Mouse (Mus musculus): ENCODE measurements at regions not wholly inside any gene's neighbourhood (a gene's known extent, or its start where the extent isn't known, plus 50 kb on each side); places are given as distances from the start of the nearest gene placed in this dataset.

DNA sequence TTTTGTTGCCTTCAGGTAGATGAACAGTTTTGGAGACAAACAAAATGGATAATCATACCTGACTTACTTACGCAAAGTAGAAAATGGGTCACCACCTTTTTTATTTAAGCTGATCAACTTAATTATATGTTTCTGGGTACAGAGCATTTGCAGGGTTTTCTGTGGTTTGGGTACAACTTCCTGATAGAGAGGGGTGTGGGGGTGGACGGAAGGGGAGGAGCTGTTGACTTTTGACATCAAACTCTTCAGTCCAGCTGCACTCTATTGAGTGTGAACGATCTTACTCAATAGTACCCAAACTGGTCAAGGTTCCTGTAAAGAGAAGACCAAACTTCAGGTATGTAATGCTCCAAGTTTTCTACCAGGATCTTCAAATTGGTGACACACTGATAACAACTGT is 316.0 kb upstream of the Satb1 start:
- TF ChIP-seq UBTF (IDR thresholded peaks at IDR 0.05; ENCODE audit: borderline replicate concordance, insufficient read depth, low read depth, low read length) (no peak), ZMIZ1 (IDR thresholded peaks at IDR 0.05; ENCODE audit: low read depth, low read length) (no peak), MAZ (IDR thresholded peaks at IDR 0.05; ENCODE audit: low read depth, low read length) (no peak), ZNF384 (IDR thresholded peaks at IDR 0.05; ENCODE audit: low read depth, low read length) (no peak), ZKSCAN1 (IDR thresholded peaks at IDR 0.05; ENCODE audit: low read depth, low read length) (no peak), SMC3 (IDR thresholded peaks at IDR 0.05; ENCODE audit: low read depth, low read length) (no peak), MXI1 (IDR thresholded peaks at IDR 0.05; ENCODE audit: low read depth, low read length) (no peak), E2F4 (IDR thresholded peaks at IDR 0.05; ENCODE audit: borderline replicate concordance, low read depth, low read length) (no peak), POLR2AphosphoS5 (IDR thresholded peaks at IDR 0.05; ENCODE audit: borderline replicate concordance, low read depth, low read length) (no peak), MYC (IDR thresholded peaks at IDR 0.05; ENCODE audit: low read depth, low read length) (no peak), ETS1 (IDR thresholded peaks at IDR 0.05; ENCODE audit: low read depth, low read length) (no peak), ELF1 (IDR thresholded peaks at IDR 0.05; ENCODE audit: low read depth, low read length) (no peak), TAL1 (IDR thresholded peaks at IDR 0.05; ENCODE audit: low read length) (no peak), POLR2A (IDR thresholded peaks at IDR 0.05; ENCODE audit: control insufficient read depth in 1 of 2, insufficient read depth in 1 of 2, low read depth in 1 of 2, low read length in 2 of 2, poor library complexity in 1 of 2) (no peak), MAFK (IDR thresholded peaks at IDR 0.05; ENCODE audit: borderline replicate concordance, low read depth, low read length) (no peak), GABPA (IDR thresholded peaks at IDR 0.05; ENCODE audit: low read depth, low read length) (no peak), POLR2AphosphoS2 (IDR thresholded peaks at IDR 0.05; ENCODE audit: low read length) (no peak)
- Histone ChIP-seq H3K4me1 (ENCODE audit: control insufficient read depth in 1 of 2, insufficient read depth in 2 of 2, low read length in 2 of 2) (no peaks in the 10 kb centered on the region), H3K9ac (ENCODE audit: control insufficient read depth, low read depth, low read length, poor library complexity, severe bottlenecking) (no peak overlapping the region), H3K4me3 (ENCODE audit: control insufficient read depth in 1 of 2, insufficient read depth in 1 of 2, low read depth in 2 of 2, low read length in 2 of 2) (no peak overlapping the region), H3K36me3 (ENCODE audit: control insufficient read depth in 1 of 2, insufficient read depth in 2 of 2, low read length in 2 of 2) (no peaks in the 10 kb centered on the region), H3K79me2 (ENCODE audit: control insufficient read depth, insufficient read depth, low read length, poor library complexity) (no peaks in the 10 kb centered on the region), H3K9me3 (replicated peaks; ENCODE audit: insufficient read depth, low read length) (no peaks in the 10 kb centered on the region), H3K27ac (ENCODE audit: control insufficient read depth, low read depth, low read length) (no peak overlapping the region), H3K27me3 (ENCODE audit: control insufficient read depth in 1 of 2, insufficient read depth in 2 of 2, low read length in 2 of 2) (no peaks in the 10 kb centered on the region)
- DNase-seq (ENCODE audit: low read depth, low spot score) = no peak

DNA sequence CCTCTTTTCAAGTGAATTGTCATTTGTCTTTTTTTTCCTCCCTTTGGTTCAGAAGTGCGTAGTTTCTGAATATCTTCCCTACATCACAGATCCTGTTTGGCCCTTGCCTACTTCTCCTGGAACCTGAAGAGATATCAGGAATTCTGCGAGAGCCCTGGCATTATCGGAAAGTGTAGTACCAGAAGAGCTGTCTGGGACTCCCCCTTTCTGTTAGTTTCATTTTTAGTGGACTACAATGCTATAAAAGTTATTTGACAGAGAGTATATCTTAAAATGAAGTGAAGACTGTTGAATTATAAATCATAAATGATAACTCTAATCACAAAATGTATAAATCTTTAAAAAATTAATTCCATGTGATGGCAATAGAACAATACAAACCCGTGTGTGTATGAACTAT is 270.8 kb upstream of the Satb1 start:
- no peaks in the 10 kb centered on the region for H3K79me2 ChIP-seq (ENCODE audit: control insufficient read depth, insufficient read depth, low read length, poor library complexity)
- no peaks in the 10 kb centered on the region for H3K9me3 ChIP-seq (replicated peaks; ENCODE audit: insufficient read depth, low read length)
- no peak overlapping the region for H3K27ac ChIP-seq (ENCODE audit: control insufficient read depth, low read depth, low read length)
- H3K36me3 ChIP-seq (ENCODE audit: control insufficient read depth in 1 of 2, insufficient read depth in 2 of 2, low read length in 2 of 2) = no peaks in the 10 kb centered on the region
- DNase-seq (ENCODE audit: low read depth, low spot score) = no peak
- TF ChIP-seq E2F4 (IDR thresholded peaks at IDR 0.05; ENCODE audit: borderline replicate concordance, low read depth, low read length) (no peak), ELF1 (IDR thresholded peaks at IDR 0.05; ENCODE audit: low read depth, low read length) (no peak), BHLHE40 (IDR thresholded peaks at IDR 0.05; ENCODE audit: borderline replicate concordance, low read depth, low read length) (no peak), GABPA (IDR thresholded peaks at IDR 0.05; ENCODE audit: low read depth, low read length) (no peak), ZC3H11A (IDR thresholded peaks at IDR 0.05; ENCODE audit: low read depth, low read length) (no peak), TBP (IDR thresholded peaks at IDR 0.05; ENCODE audit: low read depth, low read length) (no peak), ZNF384 (IDR thresholded peaks at IDR 0.05; ENCODE audit: low read depth, low read length) (no peak), ZMIZ1 (IDR thresholded peaks at IDR 0.05; ENCODE audit: low read depth, low read length) (no peak), RAD21 (IDR thresholded peaks at IDR 0.05; ENCODE audit: low read depth, low read length) (no peak), TAL1 (IDR thresholded peaks at IDR 0.05; ENCODE audit: low read length) (no peak), SMC3 (IDR thresholded peaks at IDR 0.05; ENCODE audit: low read depth, low read length) (no peak), POLR2AphosphoS2 (IDR thresholded peaks at IDR 0.05; ENCODE audit: low read length) (no peak), GATA1 (IDR thresholded peaks at IDR 0.05; ENCODE audit: low read depth, low read length) (no peak), CHD1 (IDR thresholded peaks at IDR 0.05; ENCODE audit: low read depth, low read length) (no peak)
- H3K4me3 ChIP-seq (ENCODE audit: control insufficient read depth in 1 of 2, insufficient read depth in 1 of 2, low read depth in 2 of 2, low read length in 2 of 2) = no peak overlapping the region
- H3K4me1 ChIP-seq (ENCODE audit: control insufficient read depth in 1 of 2, insufficient read depth in 2 of 2, low read length in 2 of 2) = no peaks in the 10 kb centered on the region
- no peaks in the 10 kb centered on the region for H3K27me3 ChIP-seq (ENCODE audit: control insufficient read depth in 1 of 2, insufficient read depth in 2 of 2, low read length in 2 of 2)
- H3K9ac ChIP-seq (ENCODE audit: control insufficient read depth, low read depth, low read length, poor library complexity, severe bottlenecking) = no peak overlapping the region
